Mouse (Mus musculus) intestine, postnatal 0 days (tissue): ENCODE data around the gene 4930407I10Rik. TPM values are rescaled to one million over a fixed set of nuclear protein-coding genes. Genes with fewer than 3 reads are reported as not detected.

Source experiments
- ATAC-seq: fragments of 200-750 bp; cut with Nextera tagmentation; 2 replicates; pipeline ENCODE4 v1.8.0; 2017; ENCODE audit warnings: mild to moderate bottlenecking, moderate TSS enrichment, moderate library complexity
- H3K27ac ChIP-seq: fragments of 300-500 bp; sonication (generic); 2 replicates; pipeline ENCODE4 v1.5.1; 2014; ENCODE audit warnings: mild to moderate bottlenecking, low read depth, low read length, moderate library complexity
- H3K27me3 ChIP-seq: fragments of 300-500 bp; sonication (generic); replicated peaks from 2 replicates; pipeline ENCODE4 v1.6.1; 2014; ENCODE audit warnings: low read length, mixed read lengths; ENCODE audit not compliant: control insufficient read depth, insufficient read depth
- H3K36me3 ChIP-seq: fragments of 300-500 bp; sonication (generic); 2 replicates; pipeline ENCODE4 v1.6.1; 2014; ENCODE audit warnings: mild to moderate bottlenecking, moderate library complexity; ENCODE audit not compliant: control insufficient read depth, insufficient read depth
- H3K4me1 ChIP-seq: fragments of 300-500 bp; sonication (generic); replicated peaks from 2 replicates; pipeline ENCODE4 v1.6.1; 2014; ENCODE audit warnings: antibody characterized with exemption, low read length, mixed read lengths; ENCODE audit not compliant: control insufficient read depth, insufficient read depth
- H3K4me2 ChIP-seq: fragments of 300-500 bp; sonication (generic); replicated peaks from 2 replicates; pipeline ENCODE4 v1.6.1; 2014; ENCODE audit warnings: low read depth, mild to moderate bottlenecking, moderate library complexity
- H3K4me3 ChIP-seq: fragments of 300-500 bp; sonication (generic); 2 replicates; pipeline ENCODE4 v1.5.1; 2014; ENCODE audit warnings: low read depth, low read length
- H3K9ac ChIP-seq: fragments of 300-500 bp; sonication (generic); 2 replicates; pipeline ENCODE4 v1.6.1; 2014; ENCODE audit warnings: mild to moderate bottlenecking, low read depth, low read length
- H3K9me3 ChIP-seq: fragments of 300-500 bp; sonication (generic); 2 replicates; pipeline ENCODE4 v1.6.1; 2016; ENCODE audit warnings: mixed run types; ENCODE audit not compliant: control insufficient read depth
- CTCF ChIP-seq: sonication (generic); IDR thresholded peaks from 2 replicates; pipeline ENCODE4 v1.5.1; 2016; ENCODE audit warnings: low read depth, mild to moderate bottlenecking, control low read depth, antibody characterized with exemption, moderate library complexity
- WGBS: fragments of 180-500 bp; shearing (Covaris S2); extraction: QIAGEN DNeasy Blood & Tissue Kit; methylation state at CpG from one replicate; pipeline ENCODE4 v1.1.7; 2014; 5-methylcytosine and 5-hydroxymethylcytosine counted together
- polyA plus RNA-seq: library from polyadenylated mRNA; unstranded; fragments of >200 nt; fragmentation: Nextera tagmentation; extraction: Ambion mirVana; gene quantifications from 2 replicates; pipeline ENCODE4 v1.2.1, GENCODE M21; 2015

4930407I10Rik gene
- polyA plus RNA-seq, 1 experiment from 2014 or later = not detected

- Histone ChIP-seq H3K9me3 (no peaks in the 10 kb centered on the region), H3K4me2 (no peak overlapping the region), H3K4me3 (no peak overlapping the region), H3K27ac (no peak overlapping the region), H3K4me1 (no peaks in the 10 kb centered on the region), H3K27me3 (peaks cover 35% of the 10 kb centered on the region), H3K36me3 (no peaks in the 10 kb centered on the region), H3K9ac (no peak overlapping the region)
- 77% methylated on average over 7 of the region's 7 CpGs for WGBS
- no peak for ATAC-seq
- no peak for TF ChIP-seq CTCF
These were observed 14.5 kb downstream of the 4930407I10Rik start for GRCm38 (mm10) chr15:82073490-82073889.

GRCm38 (mm10) chr15:82079883-82080282 is 20.9 kb downstream of the 4930407I10Rik start:
- Histone ChIP-seq H3K9me3 (no peaks in the 10 kb centered on the region), H3K36me3 (no peaks in the 10 kb centered on the region), H3K4me2 (no peak overlapping the region), H3K27me3 (peaks cover 20% of the 10 kb centered on the region), H3K9ac (no peak overlapping the region), H3K4me3 (no peak overlapping the region), H3K4me1 (no peaks in the 10 kb centered on the region), H3K27ac (no peak overlapping the region)
- no peak for TF ChIP-seq CTCF
- WGBS = 50% methylated on average over 10 of the region's 10 CpGs
- no peak for ATAC-seq

- Histone ChIP-seq H3K27me3 (peaks cover 20% of the 10 kb centered on the region), H3K9me3 (no peaks in the 10 kb centered on the region), H3K4me1 (no peaks in the 10 kb centered on the region), H3K9ac (no peak overlapping the region), H3K4me2 (no peak overlapping the region), H3K36me3 (no peaks in the 10 kb centered on the region), H3K27ac (no peak overlapping the region), H3K4me3 (no peak overlapping the region)
- no peak for ATAC-seq
- peak; percentile 66 for TF ChIP-seq CTCF
- WGBS = 26% methylated on average over 7 of the region's 7 CpGs
These were observed 22.2 kb downstream of the 4930407I10Rik start for GRCm38 (mm10) chr15:82081161-82081560.

GRCm38 (mm10) chr15:82085606-82086005 is 26.7 kb downstream of the 4930407I10Rik start:
- Histone ChIP-seq H3K4me1 (no peaks in the 10 kb centered on the region), H3K27me3 (peaks cover 27% of the 10 kb centered on the region), H3K4me2 (no peak overlapping the region), H3K27ac (no peak overlapping the region), H3K9ac (no peak overlapping the region), H3K4me3 (no peak overlapping the region), H3K36me3 (no peaks in the 10 kb centered on the region), H3K9me3 (no peaks in the 10 kb centered on the region)
- 84% methylated on average over 9 of the region's 9 CpGs for WGBS
- no peak for ATAC-seq
- no peak for TF ChIP-seq CTCF

- no peak for ATAC-seq
- Histone ChIP-seq H3K9ac (no peak overlapping the region), H3K4me3 (no peak overlapping the region), H3K4me2 (no peak overlapping the region), H3K27ac (no peak overlapping the region), H3K36me3 (no peaks in the 10 kb centered on the region), H3K4me1 (no peaks in the 10 kb centered on the region), H3K9me3 (no peaks in the 10 kb centered on the region), H3K27me3 (peaks cover 24% of the 10 kb centered on the region)
- 69% methylated on average over 12 of the region's 12 CpGs for WGBS
- TF ChIP-seq CTCF = no peak
These were observed 27.2 kb downstream of the 4930407I10Rik start for GRCm38 (mm10) chr15:82086131-82086530.

- Histone ChIP-seq H3K4me2 (no peak overlapping the region), H3K9me3 (no peaks in the 10 kb centered on the region), H3K27me3 (peaks cover 23% of the 10 kb centered on the region; the same call in 1 of the 2 replicates), H3K27ac (no peak overlapping the region), H3K36me3 (no peaks in the 10 kb centered on the region), H3K9ac (no peak overlapping the region), H3K4me3 (no peak overlapping the region), H3K4me1 (no peaks in the 10 kb centered on the region)
- TF ChIP-seq CTCF = no peak
- no peak for ATAC-seq
- WGBS = 11% methylated on average over 9 of the region's 10 CpGs
These were observed 28.3 kb downstream of the 4930407I10Rik start for GRCm38 (mm10) chr15:82087266-82087665.

- peaks cover 20% of the 10 kb centered on the region; the same call in 1 of the 2 replicates for H3K27me3 ChIP-seq
- no peaks in the 10 kb centered on the region for H3K36me3 ChIP-seq
- no peak overlapping the region for H3K27ac ChIP-seq
- no peak for TF ChIP-seq CTCF
- no peaks in the 10 kb centered on the region for H3K4me1 ChIP-seq
- no peak overlapping the region for H3K4me2 ChIP-seq
- no peaks in the 10 kb centered on the region for H3K9me3 ChIP-seq
- no peak overlapping the region for H3K9ac ChIP-seq
- ATAC-seq = no peak
- H3K4me3 ChIP-seq = no peak overlapping the region
- 79% methylated on average over 7 of the region's 7 CpGs for WGBS
These were observed 32.1 kb downstream of the 4930407I10Rik start for GRCm38 (mm10) chr15:82091061-82091460.
